8 mouse cellular contexts compared by ENCODE assay signal in the genomic region with DNA sequence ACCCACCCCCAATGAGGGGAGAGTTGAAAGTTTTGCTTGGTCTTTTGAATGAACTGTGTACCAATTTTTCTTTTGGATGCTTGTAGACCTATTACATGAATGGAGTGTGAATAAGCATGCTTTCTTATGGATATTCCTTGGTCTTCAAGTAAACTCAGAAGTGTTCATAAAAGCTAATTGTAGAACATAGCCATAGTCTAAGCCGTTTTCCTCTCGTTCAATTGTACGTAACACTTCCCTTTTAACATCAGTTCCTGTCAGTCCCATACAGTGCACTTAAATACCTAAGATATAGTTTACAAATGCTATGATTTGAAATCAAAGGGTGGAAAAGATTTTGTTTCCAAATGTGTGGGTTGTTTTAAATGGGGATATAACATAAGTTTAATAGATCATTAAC. TPM values are rescaled to one million over a fixed set of nuclear protein-coding genes. Genes with fewer than 3 reads are reported as not detected.
A peak's percentile ranks its signal among the peaks of the same experiment; 100 is the strongest.
DNase-seq lines count a peak whose midpoint lies in the region; ATAC-seq and TF ChIP-seq lines count a peak whose summit lies in the region.

No protein-coding gene starts in this region.

- H3K9ac ChIP-seq in heart, embryonic 15.5 days = no peak overlapping the region
- no peak overlapping the region for H3K9ac ChIP-seq in hindbrain, embryonic 16.5 days (ENCODE audit: low read depth, low read length)
- peak overlapping the region; percentile 99; the same call in 1 of the 2 replicates for H3K9ac ChIP-seq in midbrain, embryonic 13.5 days (replicated peaks)

- no peak for DNase-seq in heart, postnatal 10 days
- no peak for DNase-seq in thymus, postnatal 4 days
- DNase-seq in kidney, adult 9 months = no peak

- no peak for TF ChIP-seq POLR2A in bone marrow macrophage, adult 2 months (IDR thresholded peaks at IDR 0.05; ENCODE audit: borderline replicate concordance, low read depth, low read length)

- H3K27me3 ChIP-seq in heart, embryonic 15.5 days = no peaks in the 10 kb centered on the region
- H3K27me3 ChIP-seq in hindbrain, embryonic 16.5 days (replicated peaks; ENCODE audit: control insufficient read depth, insufficient read depth, low read length) = no peaks in the 10 kb centered on the region
- H3K27me3 ChIP-seq in midbrain, embryonic 13.5 days = no peaks in the 10 kb centered on the region

- 29% methylated on average over 3 of the region's 3 CpGs for WGBS in heart, embryonic 15.5 days
- WGBS in hindbrain, embryonic 16.5 days = 49% methylated on average over 3 of the region's 3 CpGs
- WGBS in midbrain, embryonic 13.5 days = 69% methylated on average over 3 of the region's 3 CpGs

- TF ChIP-seq CTCF in bone marrow macrophage, adult 2 months (IDR thresholded peaks at IDR 0.05; ENCODE audit: low read depth, low read length) = no peak

- no peak overlapping the region for H3K27ac ChIP-seq in heart, embryonic 15.5 days
- no peak overlapping the region for H3K27ac ChIP-seq in bone marrow macrophage, adult 2 months (ENCODE audit: insufficient read depth, low read depth, low read length)
- no peak overlapping the region for H3K27ac ChIP-seq in hindbrain, embryonic 16.5 days (ENCODE audit: low read depth, low read length)
- H3K27ac ChIP-seq in midbrain, embryonic 13.5 days = no peak overlapping the region

- intact Hi-C loops in heart, postnatal 10 days (cut with DNase I) = no loop called here

- no peak for ATAC-seq in heart, embryonic 15.5 days (replicated peaks; ENCODE audit: insufficient number of reproducible peaks, insufficient read depth, low FRiP score, low read depth)
- ATAC-seq in hindbrain, embryonic 16.5 days = no peak
- no peak for ATAC-seq in midbrain, embryonic 13.5 days
- no peak for ATAC-seq in granulocyte monocyte progenitor cell, adult 5-6 weeks (replicated peaks; ENCODE audit: poor library complexity, severe bottlenecking)

- H3K36me3 ChIP-seq in heart, embryonic 15.5 days = peaks cover 29% of the 10 kb centered on the region
- peaks cover 9% of the 10 kb centered on the region for H3K36me3 ChIP-seq in hindbrain, embryonic 16.5 days (ENCODE audit: control insufficient read depth, insufficient read depth, low read length)
- H3K36me3 ChIP-seq in midbrain, embryonic 13.5 days = peaks cover 27% of the 10 kb centered on the region

- peak overlapping the region; percentile 88 for H3K4me3 ChIP-seq in heart, embryonic 15.5 days
- peak overlapping the region; percentile 15; the same call in 1 of the 2 replicates for H3K4me3 ChIP-seq in bone marrow macrophage, adult 2 months (ENCODE audit: insufficient read depth, low read length)
- H3K4me3 ChIP-seq in hindbrain, embryonic 16.5 days (ENCODE audit: low read length) = no peak overlapping the region
- H3K4me3 ChIP-seq in midbrain, embryonic 13.5 days (replicated peaks) = peak overlapping the region; percentile 96

- H3K9me3 ChIP-seq in heart, embryonic 15.5 days (replicated peaks) = no peaks in the 10 kb centered on the region
- H3K9me3 ChIP-seq in hindbrain, embryonic 16.5 days (ENCODE audit: control insufficient read depth, low read length) = no peaks in the 10 kb centered on the region
- H3K9me3 ChIP-seq in midbrain, embryonic 13.5 days = no peaks in the 10 kb centered on the region

- H3K4me1 ChIP-seq in heart, embryonic 15.5 days (replicated peaks) = peaks cover 25% of the 10 kb centered on the region
- peaks cover 6% of the 10 kb centered on the region for H3K4me1 ChIP-seq in bone marrow macrophage, adult 2 months (ENCODE audit: control insufficient read depth, insufficient read depth, low read length)
- peaks cover 24% of the 10 kb centered on the region for H3K4me1 ChIP-seq in hindbrain, embryonic 16.5 days (ENCODE audit: control insufficient read depth, insufficient read depth, low read depth, low read length)
- peaks cover 34% of the 10 kb centered on the region for H3K4me1 ChIP-seq in midbrain, embryonic 13.5 days (replicated peaks)

- peak overlapping the region; percentile 77 for H3K4me2 ChIP-seq in heart, embryonic 15.5 days
- peak overlapping the region; percentile 95 for H3K4me2 ChIP-seq in hindbrain, embryonic 16.5 days (ENCODE audit: low read length)
- peak overlapping the region; percentile 91 for H3K4me2 ChIP-seq in midbrain, embryonic 13.5 days (replicated peaks)

RNA-seq across cellular contexts. Expression of a gene that starts 3.2 kb away (rescaled TPM):
- 106 and 115 TPM in 2 replicates for polyA plus RNA-seq in heart, embryonic 15.5 days (2015; fragmentation: Nextera tagmentation; extraction: Ambion mirVana)
- 10 to 100 TPM; 82.2 to 90.6 TPM for total RNA-seq in heart, postnatal 10 days (2021)
- 49.4 and 50.8 TPM in 2 replicates for polyA plus RNA-seq in bone marrow macrophage, adult 2 months (2012; ENCODE audit: insufficient read depth, insufficient read length, missing spikeins)
- polyA plus RNA-seq in hindbrain, embryonic 16.5 days (2015; fragmentation: Nextera tagmentation; extraction: Ambion mirVana) = 168 and 188 TPM in 2 replicates
- polyA plus RNA-seq in midbrain, embryonic 13.5 days (2015; fragmentation: Nextera tagmentation; extraction: Ambion mirVana) = 353 and 372 TPM in 2 replicates
- 173 and 191 TPM in 2 replicates for total RNA-seq in granulocyte monocyte progenitor cell, adult 5-6 weeks (2014; fragmentation: Nextera tagmentation)
- total RNA-seq in granulocyte monocyte progenitor cell, adult 5-6 weeks (2017) = 225 and 260 TPM in 2 replicates

RNA-seq across cellular contexts. Expression of a gene that starts 3.3 kb away (rescaled TPM):
- 44.4 and 50.3 TPM in 2 replicates for polyA plus RNA-seq in heart, embryonic 15.5 days (2015; fragmentation: Nextera tagmentation; extraction: Ambion mirVana)
- total RNA-seq in heart, postnatal 10 days (2021) = 10 to 100 TPM; 70.3 to 70.6 TPM
- 20.5 and 26.0 TPM in 2 replicates for polyA plus RNA-seq in bone marrow macrophage, adult 2 months (2012; ENCODE audit: insufficient read depth, insufficient read length, missing spikeins)
- polyA plus RNA-seq in hindbrain, embryonic 16.5 days (2015; fragmentation: Nextera tagmentation; extraction: Ambion mirVana) = 45.7 and 49.5 TPM in 2 replicates
- polyA plus RNA-seq in midbrain, embryonic 13.5 days (2015; fragmentation: Nextera tagmentation; extraction: Ambion mirVana) = 33.9 and 37.8 TPM in 2 replicates
- 17.9 and 19.5 TPM in 2 replicates for total RNA-seq in granulocyte monocyte progenitor cell, adult 5-6 weeks (2014; fragmentation: Nextera tagmentation)
- 46.1 and 46.7 TPM in 2 replicates for total RNA-seq in granulocyte monocyte progenitor cell, adult 5-6 weeks (2017)

RNA-seq across cellular contexts. Expression of a gene that starts 47.4 kb away (rescaled TPM):
- polyA plus RNA-seq in heart, embryonic 15.5 days (2015; fragmentation: Nextera tagmentation; extraction: Ambion mirVana) = 4.6 and 5.0 TPM in 2 replicates
- 1 to 10 TPM; 3.8 to 5.4 TPM for total RNA-seq in heart, postnatal 10 days (2021)
- 1.2 TPM in 1 of 2 replicates, not detected in the other for polyA plus RNA-seq in bone marrow macrophage, adult 2 months (2012; ENCODE audit: insufficient read depth, insufficient read length, missing spikeins)
- 9.7 and 11.9 TPM in 2 replicates for polyA plus RNA-seq in hindbrain, embryonic 16.5 days (2015; fragmentation: Nextera tagmentation; extraction: Ambion mirVana)
- 3.4 and 5.3 TPM in 2 replicates for polyA plus RNA-seq in midbrain, embryonic 13.5 days (2015; fragmentation: Nextera tagmentation; extraction: Ambion mirVana)
- not detected in 2 replicates for total RNA-seq in granulocyte monocyte progenitor cell, adult 5-6 weeks (2014; fragmentation: Nextera tagmentation)
- total RNA-seq in granulocyte monocyte progenitor cell, adult 5-6 weeks (2017) = not detected in 2 replicates

RNA-seq across cellular contexts. Expression of a gene that starts 52.7 kb away (rescaled TPM):
- polyA plus RNA-seq in heart, embryonic 15.5 days (2015; fragmentation: Nextera tagmentation; extraction: Ambion mirVana) = 196 and 326 TPM in 2 replicates
- 100 to 1,000 TPM; 284 to 289 TPM for total RNA-seq in heart, postnatal 10 days (2021)
- 1.5 and 1.6 TPM in 2 replicates for polyA plus RNA-seq in bone marrow macrophage, adult 2 months (2012; ENCODE audit: insufficient read depth, insufficient read length, missing spikeins)
- 1.7 and 2.4 TPM in 2 replicates for polyA plus RNA-seq in hindbrain, embryonic 16.5 days (2015; fragmentation: Nextera tagmentation; extraction: Ambion mirVana)
- 1.9 and 2.8 TPM in 2 replicates for polyA plus RNA-seq in midbrain, embryonic 13.5 days (2015; fragmentation: Nextera tagmentation; extraction: Ambion mirVana)
- not detected in 2 replicates for total RNA-seq in granulocyte monocyte progenitor cell, adult 5-6 weeks (2014; fragmentation: Nextera tagmentation)
- not detected in 2 replicates for total RNA-seq in granulocyte monocyte progenitor cell, adult 5-6 weeks (2017)
